Mouse (Mus musculus) gastrocnemius, adult 18-20 months (tissue): ENCODE results near the gene Vwc2. TPM values are rescaled to one million over a fixed set of nuclear protein-coding genes. Genes with fewer than 3 reads are reported as not detected.

Experiments
- DNase-seq: peaks from one replicate; pipeline ENCODE4 v3.0.0; 2021; ENCODE audit warnings: low spot score
- long read RNA-seq, 2 experiments: library from polyadenylated mRNA; stranded (forward); transcript quantifications; one replicate each; pipeline ENCODE4 v2.0.0; 2021
- total RNA-seq, 2 experiments: library from RNA; stranded (reverse); gene quantifications; 2 replicates each; pipeline ENCODE4 v1.2.3; 2021

The Vwc2 gene
- total RNA-seq: not detected
- long read RNA-seq, experiment 1: 0 reads
- long read RNA-seq, experiment 2: 0 reads

DNA sequence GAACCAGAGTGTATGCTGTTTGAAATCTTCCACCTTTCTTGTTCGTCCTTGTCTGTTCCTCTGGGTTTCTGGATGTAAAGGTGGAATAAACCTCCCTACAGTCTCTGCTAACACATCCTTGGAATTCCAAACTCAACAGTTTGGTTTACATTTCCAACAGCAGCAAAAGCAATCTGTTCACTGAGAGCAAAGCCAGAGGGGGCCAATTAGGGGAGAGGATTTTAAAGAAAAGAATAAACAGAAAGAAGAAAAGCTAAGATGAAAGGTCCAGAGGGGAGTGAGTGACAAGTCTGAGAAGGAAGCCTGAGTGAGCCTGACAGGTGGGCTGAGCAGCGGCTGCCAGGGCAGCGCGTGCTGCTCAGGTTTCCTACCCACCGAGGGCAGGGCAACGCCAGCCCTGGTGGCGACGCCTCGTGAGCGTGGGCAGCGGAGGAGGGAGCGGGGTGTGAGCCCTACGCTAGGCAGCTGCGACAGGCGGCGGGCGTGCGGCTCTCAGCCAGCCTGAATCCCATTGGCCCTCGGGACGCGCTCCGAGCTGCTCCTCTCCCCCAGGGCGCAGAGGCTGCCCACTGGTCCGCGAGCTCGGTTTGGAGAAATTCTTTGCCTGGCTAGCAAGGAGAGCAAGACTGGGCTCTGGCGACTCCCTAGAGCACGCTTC is at the start of gene Vwc2:
Gene Vwc2, plus strand, starts transcription at position 648 of the 658 bp plus-strand sequence.
- no peak for DNase-seq

DNA sequence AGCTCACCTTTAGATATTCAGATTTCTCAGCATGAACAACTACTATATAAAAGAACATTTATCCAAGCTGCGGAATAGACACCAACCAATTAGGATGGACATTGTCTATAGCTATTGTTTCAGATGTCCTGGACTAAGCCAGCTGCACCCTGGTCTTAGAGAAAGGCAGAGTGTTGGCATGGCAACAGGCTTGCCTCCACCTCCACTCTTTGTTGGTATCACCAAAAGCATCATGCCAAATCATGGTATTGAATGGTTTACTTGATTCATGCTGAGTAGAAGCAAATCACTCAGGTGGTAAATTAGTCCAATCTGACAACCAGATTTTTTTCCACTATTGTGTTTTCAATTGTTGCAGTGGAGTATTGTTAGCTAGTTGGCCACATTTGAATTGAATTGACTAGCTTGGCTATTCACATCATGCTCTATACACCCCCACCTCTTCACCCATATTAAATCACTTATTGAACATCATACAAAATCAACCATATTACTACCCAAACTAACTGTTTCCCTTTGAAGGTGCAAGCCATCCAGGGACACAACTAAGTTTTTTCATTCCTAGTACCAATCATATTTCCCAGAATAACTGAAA is 25.8 kb upstream of the Vwc2 start:
- DNase-seq: no peak

DNA sequence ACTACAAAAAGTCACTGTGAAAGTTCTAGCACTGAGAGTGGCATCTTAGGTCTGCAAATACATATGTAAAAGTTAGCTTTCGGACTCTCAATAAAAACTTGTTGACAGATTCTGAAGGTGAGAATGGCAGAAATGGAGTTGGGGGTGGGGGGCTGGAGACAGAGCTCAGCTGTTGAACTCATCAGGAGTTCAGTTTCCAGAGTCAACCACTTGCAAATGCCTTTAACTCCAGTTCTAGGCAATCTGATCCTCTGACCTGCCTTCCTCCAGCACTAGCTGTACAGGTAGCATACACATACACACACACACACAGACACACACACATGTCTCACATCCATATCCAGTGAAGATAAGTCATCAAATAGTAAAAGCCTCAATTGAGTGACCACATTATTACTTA is 16.4 kb upstream of the Vwc2 start:
- DNase-seq: no peak

DNA sequence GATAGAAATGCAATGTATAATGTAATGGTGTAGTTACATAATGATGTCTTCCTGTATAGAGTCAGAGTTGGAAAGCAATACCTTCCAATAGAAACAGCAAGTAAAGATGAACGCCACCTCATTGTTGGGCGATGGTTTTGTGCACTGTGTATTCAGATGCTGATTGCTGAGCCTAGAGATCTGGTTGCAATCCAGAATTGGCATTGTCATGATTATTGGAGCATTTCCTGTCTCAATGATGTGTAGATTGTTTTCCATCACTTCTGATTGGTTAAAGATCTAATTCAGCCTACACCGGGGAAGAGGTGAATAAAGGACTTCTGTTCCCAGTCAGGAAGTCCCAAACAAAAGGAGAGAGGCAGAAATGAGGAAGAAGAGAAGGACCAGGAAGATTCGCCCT is 15.7 kb upstream of the Vwc2 start:
- DNase-seq: no peak

DNA sequence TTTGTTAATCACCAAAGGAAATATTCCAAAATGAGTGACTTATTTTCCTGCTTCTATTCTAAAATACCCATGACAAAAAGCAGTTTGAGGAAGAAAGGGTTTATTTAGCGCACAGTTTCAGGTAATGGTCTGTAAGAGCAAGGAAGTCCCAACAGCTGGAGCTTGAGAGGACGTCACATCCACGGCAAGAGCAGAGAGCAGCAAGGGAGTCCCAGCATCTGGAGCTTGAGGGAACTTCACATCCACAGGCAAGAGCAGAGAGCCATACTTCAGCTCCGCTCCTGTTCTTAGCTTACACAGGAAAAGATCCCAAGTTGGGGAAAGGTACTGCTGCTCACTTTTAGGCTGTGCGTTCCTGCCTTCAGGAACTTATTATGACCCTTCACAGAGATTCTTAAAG is 15.0 kb upstream of the Vwc2 start:
- no peak for DNase-seq

GRCm38 (mm10) chr11:11102182-11102581 is 11.8 kb upstream of the Vwc2 start:
- DNase-seq: no peak

- DNase-seq: no peak
These were observed 11.4 kb upstream of the Vwc2 start for GRCm38 (mm10) chr11:11102620-11103019.

DNA sequence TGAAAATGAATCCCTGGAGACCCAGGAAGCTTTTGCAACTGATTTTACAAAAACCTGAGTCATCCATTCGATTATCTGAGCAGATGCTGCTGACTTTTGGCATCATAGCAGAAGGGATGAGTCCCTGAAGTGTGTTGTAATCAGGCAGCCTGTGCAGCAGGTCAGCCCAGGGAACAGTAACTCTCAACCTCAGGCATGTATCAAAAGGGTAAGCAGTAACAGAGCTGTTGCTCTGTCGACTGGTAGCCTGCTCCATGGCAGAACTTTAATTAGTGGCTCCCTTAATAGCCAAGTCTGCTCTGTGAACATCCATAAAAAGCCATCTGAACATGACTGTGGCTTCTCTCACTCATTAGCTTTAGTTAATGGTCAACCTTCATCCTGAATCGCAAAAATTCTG is 5.1 kb upstream of the Vwc2 start:
- DNase-seq: no peak

GRCm38 (mm10) chr11:11114234-11115030 is 409 bp downstream of the Vwc2 start:
- no peak for DNase-seq

DNA sequence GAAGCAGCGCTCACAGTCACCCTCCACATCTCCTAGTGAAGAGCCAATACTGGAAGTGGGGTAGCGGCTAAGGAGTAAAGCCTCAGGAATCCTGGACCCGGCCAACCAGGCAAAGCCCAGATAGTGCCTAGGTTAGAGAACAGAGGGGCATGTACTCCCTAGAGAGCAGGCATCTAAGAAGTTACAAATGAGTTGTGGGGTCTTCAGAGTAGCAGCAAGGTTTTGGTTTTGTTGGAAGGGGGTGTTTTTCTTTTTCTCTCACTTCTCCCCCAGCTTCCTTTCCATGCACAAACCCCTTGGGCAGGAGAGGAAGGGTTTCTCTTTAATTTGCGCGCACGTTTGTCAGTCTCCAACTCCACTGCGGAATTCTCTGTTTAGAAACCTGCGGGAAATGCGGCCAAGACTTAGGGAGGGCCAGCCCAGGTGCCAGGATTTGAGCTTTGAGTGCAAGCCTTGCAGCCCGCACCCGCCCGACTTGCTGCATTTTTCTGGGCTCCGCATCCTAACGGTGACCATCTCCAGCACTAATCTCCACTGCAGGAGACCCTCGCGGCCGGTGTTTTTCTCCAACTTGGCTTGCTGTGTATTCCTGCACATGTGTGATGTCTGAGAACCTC is 1.1 kb downstream of the Vwc2 start:
- no peak for DNase-seq

GRCm38 (mm10) chr11:11115648-11116590 is 1.9 kb downstream of the Vwc2 start:
- no peak for DNase-seq

GRCm38 (mm10) chr11:11116736-11117135 is 2.7 kb downstream of the Vwc2 start:
- DNase-seq: no peak

- peak; percentile 17 for DNase-seq
These were observed 8.8 kb downstream of the Vwc2 start for GRCm38 (mm10) chr11:11122866-11123265.

DNA sequence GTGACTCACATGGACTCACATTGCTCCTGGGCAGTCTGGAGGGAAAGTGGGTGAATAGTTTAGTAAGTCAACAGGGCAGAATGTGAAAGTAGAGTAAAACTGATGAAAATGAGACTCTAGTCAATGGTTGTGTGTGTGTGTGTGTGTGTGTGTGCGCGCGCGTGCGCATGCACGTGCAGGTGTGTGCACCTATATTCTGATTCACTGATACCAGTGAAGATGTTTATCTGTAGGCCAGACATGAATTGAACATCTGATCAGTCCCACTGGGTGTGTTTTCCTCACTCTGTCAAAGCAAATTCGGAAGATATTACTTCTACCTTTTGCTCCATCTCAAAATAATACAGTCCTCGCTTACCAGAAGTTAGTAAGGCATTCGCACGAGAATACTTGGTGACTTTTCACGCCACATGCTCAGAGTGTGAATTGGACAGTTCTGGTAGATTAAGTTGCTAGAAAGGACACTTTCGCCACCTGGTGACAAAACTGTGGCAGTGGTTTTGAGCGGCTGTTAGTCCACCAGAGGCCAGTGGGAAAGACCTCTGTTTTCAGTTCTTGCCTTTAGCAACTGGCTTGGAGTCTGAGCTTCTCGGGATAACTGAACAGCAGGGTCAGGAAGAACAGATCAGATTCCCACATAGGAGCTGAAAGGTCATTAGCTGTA is 17.5 kb downstream of the Vwc2 start:
- no peak for DNase-seq

DNA sequence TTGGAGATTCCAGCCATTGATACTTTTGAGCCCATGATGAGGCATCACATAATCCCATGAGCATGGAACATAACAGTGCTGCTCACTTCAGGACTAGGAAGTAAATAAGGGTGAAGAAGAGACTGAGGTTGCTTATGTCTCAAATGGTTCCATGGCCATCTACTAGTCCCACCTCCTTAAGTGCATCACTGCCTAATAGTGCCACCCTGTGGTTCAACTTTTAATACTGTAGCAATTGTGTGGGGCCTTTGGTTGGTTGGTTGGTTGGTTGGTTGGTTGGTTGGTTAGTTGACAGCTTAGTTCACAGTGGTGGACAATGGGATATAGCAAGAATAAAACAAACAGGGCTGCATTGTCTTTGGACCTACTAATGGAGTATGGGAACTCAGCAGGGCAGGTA is 26.6 kb downstream of the Vwc2 start:
- no peak for DNase-seq

DNA sequence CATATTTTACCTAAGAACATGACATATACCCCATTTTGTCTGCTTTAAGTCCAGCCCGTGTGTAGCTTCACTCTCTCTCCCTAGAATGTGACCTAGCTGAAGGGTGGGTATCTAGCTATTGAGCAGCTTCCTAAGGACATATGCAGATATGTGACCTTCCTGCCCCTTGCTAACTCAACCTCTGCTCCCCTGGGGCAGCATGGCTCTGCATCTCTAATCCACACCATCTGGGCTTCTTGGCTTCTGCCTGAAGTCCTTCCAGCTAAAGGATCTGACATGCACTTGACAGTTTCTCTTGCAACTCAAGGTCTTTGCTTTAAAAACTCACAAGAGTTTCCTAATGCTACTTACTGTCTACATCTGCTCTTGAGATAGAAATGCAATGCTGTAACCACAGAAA is 38.7 kb downstream of the Vwc2 start:
- no peak for DNase-seq

GRCm38 (mm10) chr11:11171396-11171795 is 57.4 kb downstream of the Vwc2 start:
- DNase-seq: no peak

DNA sequence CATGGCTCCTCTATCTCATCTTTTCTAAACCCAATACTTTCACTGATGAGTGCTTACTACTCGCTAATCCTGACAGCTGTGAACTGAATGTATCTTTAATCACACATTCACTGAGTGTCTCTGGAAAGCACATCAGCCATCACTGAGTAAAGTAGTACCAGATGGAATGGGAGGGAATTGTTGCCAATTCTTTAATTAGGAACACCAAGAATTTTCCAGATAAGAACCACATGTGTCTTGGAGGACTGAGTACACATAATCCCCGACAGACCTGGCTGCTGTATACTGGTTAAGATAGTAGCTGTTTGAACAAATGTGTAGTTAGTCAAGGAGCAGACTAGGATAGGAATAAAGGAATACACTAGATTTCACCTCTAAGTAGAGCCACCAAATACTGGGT is 61.2 kb downstream of the Vwc2 start:
- DNase-seq: no peak

DNA sequence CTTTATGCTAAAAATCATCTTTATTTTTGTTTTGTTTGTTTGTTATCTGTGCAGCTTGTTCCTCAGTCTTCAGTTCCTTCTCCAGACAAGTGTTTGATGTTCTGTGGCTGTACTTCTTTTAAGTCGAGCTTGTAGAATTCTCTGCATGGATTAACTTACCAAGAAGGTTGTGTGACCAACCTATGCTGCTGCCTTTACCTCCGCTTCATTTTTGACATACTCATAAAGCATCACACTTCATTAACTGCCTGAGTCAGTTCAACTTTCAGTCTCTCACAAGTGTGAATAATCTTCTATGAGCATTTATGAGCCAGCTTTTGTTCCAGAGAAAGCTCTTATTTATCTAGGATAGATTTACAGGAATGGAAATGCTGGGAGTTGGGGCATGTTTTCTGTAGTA is 68.7 kb downstream of the Vwc2 start:
- DNase-seq: no peak

GRCm38 (mm10) chr11:11223162-11223561 is 109.1 kb downstream of the Vwc2 start:
- DNase-seq: no peak

- no peak for DNase-seq
These were observed 125.3 kb downstream of the Vwc2 start for GRCm38 (mm10) chr11:11239346-11239745.
